Mouse (Mus musculus): ENCODE data around the gene Timm44.
"Not testable (repeated sequence)": the region's sequence is repeated elsewhere in the genome, so short reads cannot be mapped to it uniquely, and the experiment has no call there.

Timm44 gene

GRCm38 (mm10) chr8:4265160-4265914 is 10.4 kb downstream of the Timm44 start:
- DNase-seq (ENCODE audit: low spot score in 2 of 2), result no peak

- no peak for DNase-seq (ENCODE audit: low spot score in 2 of 2)
Observed at GRCm38 (mm10) chr8:4263105-4263791, 12.5 kb downstream of the Timm44 start.

GRCm38 (mm10) chr8:4259805-4260170 is 15.9 kb downstream of the Timm44 start:
- DNase-seq (ENCODE audit: low spot score in 2 of 2), result no peak

- DNase-seq (ENCODE audit: low spot score in 2 of 2), result peak; percentile 88 to 91
Observed at GRCm38 (mm10) chr8:4259125-4259804, 16.4 kb downstream of the Timm44 start, which contains the start of gene Ctxn1. Ctxn1 (minus strand) TSS chr8:4259274.

- peak; percentile 2 to 11 for DNase-seq (ENCODE audit: low spot score in 2 of 2)
Observed at GRCm38 (mm10) chr8:4258678-4259077, 17.0 kb downstream of the Timm44 start.

- peak; percentile 74 to 84 for DNase-seq (ENCODE audit: low spot score in 2 of 2)
Observed at GRCm38 (mm10) chr8:4258233-4258632, 17.5 kb downstream of the Timm44 start.

GRCm38 (mm10) chr8:4257350-4257749 is 18.4 kb downstream of the Timm44 start:
- DNase-seq (ENCODE audit: low spot score in 2 of 2), result no peak

GRCm38 (mm10) chr8:4256911-4257310 is 18.8 kb downstream of the Timm44 start:
- DNase-seq (ENCODE audit: low spot score in 2 of 2), result no peak

- not testable (repeated sequence) for DNase-seq (ENCODE audit: low spot score in 2 of 2)
Observed at GRCm38 (mm10) chr8:4255471-4255870, 20.2 kb downstream of the Timm44 start.

GRCm38 (mm10) chr8:4254001-4254400 is 21.7 kb downstream of the Timm44 start:
- no peak for DNase-seq (ENCODE audit: low spot score in 2 of 2)

- DNase-seq (ENCODE audit: low spot score in 2 of 2), result peak; percentile 92 to 94
Observed at GRCm38 (mm10) chr8:4252934-4253841, 22.5 kb downstream of the Timm44 start, which contains the start of gene Snapc2. Snapc2 (plus strand) TSS chr8:4253080.

- no peak for DNase-seq (ENCODE audit: low spot score in 2 of 2)
Observed at GRCm38 (mm10) chr8:4252116-4252760, 23.5 kb downstream of the Timm44 start.

- DNase-seq (ENCODE audit: low spot score in 2 of 2), result peak; percentile 72 to 85
Observed at GRCm38 (mm10) chr8:4250306-4250970, 25.3 kb downstream of the Timm44 start.

- DNase-seq (ENCODE audit: low spot score in 2 of 2), result peak in 1 of 2 experiments; percentile 2
Observed at GRCm38 (mm10) chr8:4249213-4249612, 26.5 kb downstream of the Timm44 start.

- no peak for DNase-seq (ENCODE audit: low spot score in 2 of 2)
Observed at GRCm38 (mm10) chr8:4247951-4248540, 27.7 kb downstream of the Timm44 start, which contains the start of gene Tgfbr3l. Tgfbr3l (plus strand) TSS chr8:4248214.

GRCm38 (mm10) chr8:4247241-4247640 is 28.5 kb downstream of the Timm44 start:
- DNase-seq (ENCODE audit: low spot score in 2 of 2), result no peak

GRCm38 (mm10) chr8:4245737-4246136 is 30.0 kb downstream of the Timm44 start:
- DNase-seq (ENCODE audit: low spot score in 2 of 2), result no peak

GRCm38 (mm10) chr8:4245061-4245460 is 30.7 kb downstream of the Timm44 start:
- no peak for DNase-seq (ENCODE audit: low spot score in 2 of 2)

- DNase-seq (ENCODE audit: low spot score in 2 of 2), result no peak
Observed at GRCm38 (mm10) chr8:4239193-4239890, 36.4 kb downstream of the Timm44 start.
